Mouse (Mus musculus): Measurements from ENCODE around the gene Tmem63c.

GRCm38 (mm10) chr12:86986562-86986961 is 34.6 kb upstream of the Tmem63c start:
- TF ChIP-seq POLR2A (IDR thresholded peaks at IDR 0.05; ENCODE audit: insufficient read depth, low read depth, low read length) (no peak), EP300 (IDR thresholded peaks at IDR 0.05; ENCODE audit: insufficient read depth, low read depth, low read length) (no peak)

Measured in heart, adult 2 months (tissue).